Mouse (Mus musculus): ENCODE data around the gene Thap4.

DNA sequence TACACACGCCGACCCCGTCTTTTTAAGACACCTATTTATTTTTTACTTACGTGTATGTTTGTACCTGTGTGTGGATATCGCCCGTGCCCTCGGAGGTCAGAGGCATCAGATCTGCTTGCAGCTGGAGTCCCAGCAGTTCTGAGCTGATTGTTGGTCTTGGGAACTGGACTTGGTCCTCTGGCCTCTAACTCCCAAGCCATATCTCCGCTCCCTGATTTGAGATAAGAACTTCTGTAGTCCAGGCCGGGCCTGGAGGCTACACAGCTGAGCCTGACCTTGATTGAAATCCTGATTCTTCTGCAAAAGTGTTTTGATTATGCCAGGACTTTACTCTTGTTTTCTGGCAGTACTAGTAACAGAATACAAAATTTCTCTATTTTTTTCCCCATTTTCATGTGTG, 61.9 kb downstream of the Thap4 start:
- TF ChIP-seq CTCF (IDR thresholded peaks at IDR 0.05; ENCODE audit: low read depth) (no peak), EP300 (IDR thresholded peaks at IDR 0.05; ENCODE audit: low read depth) (no peak)
